Mouse (Mus musculus): Measurements from ENCODE around the gene Hepacam. TPM values are rescaled to one million over a fixed set of nuclear protein-coding genes. Genes with fewer than 3 reads are reported as not detected.

Gene Hepacam
- polyA plus RNA-seq, 1 experiment, result not detected

- no peaks in the 10 kb centered on the region for H3K36me3 ChIP-seq (ENCODE audit: control insufficient read depth, insufficient read depth)
- H3K27me3 ChIP-seq (ENCODE audit: control insufficient read depth, insufficient read depth, insufficient read length), result no peaks in the 10 kb centered on the region
- no peak overlapping the region for H3K4me3 ChIP-seq
- TF ChIP-seq TCF12 (IDR thresholded peaks at IDR 0.05; ENCODE audit: insufficient read depth, poor library complexity, severe bottlenecking) (no peak), CEBPB (IDR thresholded peaks at IDR 0.05; ENCODE audit: insufficient read depth, poor library complexity, severe bottlenecking) (no peak)
- no peak overlapping the region for H3K4me2 ChIP-seq (ENCODE audit: low read depth)
- H3K79me2 ChIP-seq (ENCODE audit: control insufficient read depth, insufficient read depth), result no peaks in the 10 kb centered on the region
- no peak overlapping the region for H3ac ChIP-seq (ENCODE audit: control insufficient read depth, insufficient read length)
These were observed 3.6 kb upstream of the Hepacam start for GRCm38 (mm10) chr9:37363551-37363950.

GRCm38 (mm10) chr9:37364392-37364791, 2.8 kb upstream of the Hepacam start:
- Histone ChIP-seq H3ac (ENCODE audit: control insufficient read depth, insufficient read length) (no peak overlapping the region), H3K4me2 (ENCODE audit: low read depth) (no peak overlapping the region), H3K36me3 (ENCODE audit: control insufficient read depth, insufficient read depth) (no peaks in the 10 kb centered on the region), H3K27me3 (ENCODE audit: control insufficient read depth, insufficient read depth, insufficient read length) (no peaks in the 10 kb centered on the region), H3K79me2 (ENCODE audit: control insufficient read depth, insufficient read depth) (no peaks in the 10 kb centered on the region), H3K4me3 (no peak overlapping the region)
- TF ChIP-seq MAX (IDR thresholded peaks at IDR 0.05; ENCODE audit: low read depth) (no peak), CEBPB (IDR thresholded peaks at IDR 0.05; ENCODE audit: insufficient read depth, poor library complexity, severe bottlenecking) (no peak), TCF3 (IDR thresholded peaks at IDR 0.05; ENCODE audit: insufficient read length, low read depth) (no peak), POLR2AphosphoS2 (IDR thresholded peaks at IDR 0.05; ENCODE audit: insufficient read length, low read depth) (no peak), MYOG (IDR thresholded peaks at IDR 0.05; ENCODE audit: control insufficient read depth in 1 of 3, insufficient read depth in 1 of 3, insufficient read length in 2 of 3, low read depth in 2 of 3) (no peak), TCF12 (IDR thresholded peaks at IDR 0.05; ENCODE audit: insufficient read depth, poor library complexity, severe bottlenecking) (no peak), MYOD1 (IDR thresholded peaks at IDR 0.05; ENCODE audit: control insufficient read depth in 1 of 3, insufficient read length in 2 of 3, low read depth in 2 of 3) (no peak), SRF (IDR thresholded peaks at IDR 0.05; ENCODE audit: control insufficient read depth, insufficient read length, low read depth) (no peak), REST (IDR thresholded peaks at IDR 0.05; ENCODE audit: insufficient read depth, insufficient read length) (no peak)

GRCm38 (mm10) chr9:37365706-37366105, 1.4 kb upstream of the Hepacam start:
- no peak overlapping the region for H3ac ChIP-seq (ENCODE audit: control insufficient read depth, insufficient read length)
- H3K36me3 ChIP-seq (ENCODE audit: control insufficient read depth, insufficient read depth), result no peaks in the 10 kb centered on the region
- H3K4me2 ChIP-seq (ENCODE audit: low read depth), result no peak overlapping the region
- H3K4me3 ChIP-seq, result no peak overlapping the region
- no peaks in the 10 kb centered on the region for H3K27me3 ChIP-seq (ENCODE audit: control insufficient read depth, insufficient read depth, insufficient read length)
- TF ChIP-seq POLR2AphosphoS2 (IDR thresholded peaks at IDR 0.05; ENCODE audit: insufficient read length, low read depth) (no peak), MYOD1 (IDR thresholded peaks at IDR 0.05; ENCODE audit: control insufficient read depth in 1 of 3, insufficient read length in 2 of 3, low read depth in 2 of 3) (no peak), TCF3 (IDR thresholded peaks at IDR 0.05; ENCODE audit: insufficient read length, low read depth) (no peak), MAX (IDR thresholded peaks at IDR 0.05; ENCODE audit: low read depth) (no peak), CEBPB (IDR thresholded peaks at IDR 0.05; ENCODE audit: insufficient read depth, poor library complexity, severe bottlenecking) (no peak), E2F4 (IDR thresholded peaks at IDR 0.05; ENCODE audit: insufficient read depth) (no peak), USF1 (IDR thresholded peaks at IDR 0.05; ENCODE audit: low read depth) (no peak), REST (IDR thresholded peaks at IDR 0.05; ENCODE audit: insufficient read depth, insufficient read length) (no peak), POLR2A (IDR thresholded peaks at IDR 0.05; ENCODE audit: insufficient read length, low read depth) (no peak), SRF (IDR thresholded peaks at IDR 0.05; ENCODE audit: control insufficient read depth, insufficient read length, low read depth) (no peak), MYOG (IDR thresholded peaks at IDR 0.05; ENCODE audit: control insufficient read depth in 1 of 3, insufficient read depth in 1 of 3, insufficient read length in 2 of 3, low read depth in 2 of 3) (no peak), TCF12 (IDR thresholded peaks at IDR 0.05; ENCODE audit: insufficient read depth, poor library complexity, severe bottlenecking) (no peak)
- H3K79me2 ChIP-seq (ENCODE audit: control insufficient read depth, insufficient read depth), result no peaks in the 10 kb centered on the region

GRCm38 (mm10) chr9:37368081-37368830, 1.1 kb downstream of the Hepacam start:
- Histone ChIP-seq H3ac (ENCODE audit: control insufficient read depth, insufficient read length) (no peak overlapping the region), H3K36me3 (ENCODE audit: control insufficient read depth, insufficient read depth) (no peaks in the 10 kb centered on the region), H3K79me2 (ENCODE audit: control insufficient read depth, insufficient read depth) (no peaks in the 10 kb centered on the region), H3K4me2 (ENCODE audit: low read depth) (no peak overlapping the region), H3K4me3 (no peak overlapping the region), H3K27me3 (ENCODE audit: control insufficient read depth, insufficient read depth, insufficient read length) (no peaks in the 10 kb centered on the region)
- TF ChIP-seq CEBPB (IDR thresholded peaks at IDR 0.05; ENCODE audit: insufficient read depth, poor library complexity, severe bottlenecking), result no peak
- no peak for TF ChIP-seq REST (IDR thresholded peaks at IDR 0.05; ENCODE audit: insufficient read depth, insufficient read length)
- no peak for TF ChIP-seq POLR2A (IDR thresholded peaks at IDR 0.05; ENCODE audit: insufficient read length, low read depth)
- no peak for TF ChIP-seq POLR2AphosphoS2 (IDR thresholded peaks at IDR 0.05; ENCODE audit: insufficient read length, low read depth)
- TF ChIP-seq TCF3 (IDR thresholded peaks at IDR 0.05; ENCODE audit: insufficient read length, low read depth), result no peak
- no peak for TF ChIP-seq MYOD1 (IDR thresholded peaks at IDR 0.05; ENCODE audit: control insufficient read depth in 1 of 3, insufficient read length in 2 of 3, low read depth in 2 of 3)
- no peak for TF ChIP-seq USF1 (IDR thresholded peaks at IDR 0.05; ENCODE audit: low read depth)
- no peak for TF ChIP-seq TCF12 (IDR thresholded peaks at IDR 0.05; ENCODE audit: insufficient read depth, poor library complexity, severe bottlenecking)
- TF ChIP-seq SRF (IDR thresholded peaks at IDR 0.05; ENCODE audit: control insufficient read depth, insufficient read length, low read depth), result no peak
- no peak for TF ChIP-seq MAX (IDR thresholded peaks at IDR 0.05; ENCODE audit: low read depth)
- no peak for TF ChIP-seq MYOG (IDR thresholded peaks at IDR 0.05; ENCODE audit: control insufficient read depth in 1 of 3, insufficient read depth in 1 of 3, insufficient read length in 2 of 3, low read depth in 2 of 3)
- TF ChIP-seq E2F4 (IDR thresholded peaks at IDR 0.05; ENCODE audit: insufficient read depth), result no peak

- Histone ChIP-seq H3K79me2 (ENCODE audit: control insufficient read depth, insufficient read depth) (no peaks in the 10 kb centered on the region), H3K4me3 (no peak overlapping the region), H3K27me3 (ENCODE audit: control insufficient read depth, insufficient read depth, insufficient read length) (no peaks in the 10 kb centered on the region), H3ac (ENCODE audit: control insufficient read depth, insufficient read length) (no peak overlapping the region), H3K4me2 (ENCODE audit: low read depth) (no peak overlapping the region), H3K36me3 (ENCODE audit: control insufficient read depth, insufficient read depth) (no peaks in the 10 kb centered on the region)
- TF ChIP-seq TCF3 (IDR thresholded peaks at IDR 0.05; ENCODE audit: insufficient read length, low read depth), result no peak
- TF ChIP-seq MYOD1 (IDR thresholded peaks at IDR 0.05; ENCODE audit: control insufficient read depth in 1 of 3, insufficient read length in 2 of 3, low read depth in 2 of 3), result no peak
- TF ChIP-seq REST (IDR thresholded peaks at IDR 0.05; ENCODE audit: insufficient read depth, insufficient read length), result no peak
- no peak for TF ChIP-seq TCF12 (IDR thresholded peaks at IDR 0.05; ENCODE audit: insufficient read depth, poor library complexity, severe bottlenecking)
These were observed 1.7 kb downstream of the Hepacam start for GRCm38 (mm10) chr9:37368860-37369259.
